ENCODE assay signal across 8 mouse cellular contexts in genomic region chr5:64503514-64503913, GRCm38 (mm10).
DNase-seq lines count a peak whose midpoint lies in the region; ATAC-seq and TF ChIP-seq lines count a peak whose summit lies in the region.

No protein-coding gene starts in this region.

- no peak for TF ChIP-seq CTCF in heart, adult 2 months (IDR thresholded peaks at IDR 0.05)

- no peaks in the 10 kb centered on the region for H3K27me3 ChIP-seq in hindbrain, embryonic 14.5 days (ENCODE audit: control insufficient read depth, insufficient read depth, low read length)
- H3K27me3 ChIP-seq in hindbrain, embryonic 13.5 days = no peaks in the 10 kb centered on the region
- no peaks in the 10 kb centered on the region for H3K27me3 ChIP-seq in heart, adult 2 months (ENCODE audit: control insufficient read depth, insufficient read depth, low read length)

- WGBS in hindbrain, embryonic 14.5 days = 28% methylated on average over 4 of the region's 4 CpGs
- WGBS in hindbrain, embryonic 13.5 days = 40% methylated on average over 4 of the region's 4 CpGs
- 30% methylated on average over 4 of the region's 4 CpGs for WGBS in heart, adult 2 months

- ATAC-seq in hindbrain, embryonic 14.5 days (ENCODE audit: low FRiP score) = no peak
- ATAC-seq in hindbrain, embryonic 13.5 days (ENCODE audit: low FRiP score) = no peak
- 0 out of 2 replicates have a peak, but pooled peaks have one; percentile 12 for ATAC-seq in megakaryocyte progenitor cell, adult 5-6 weeks (replicated peaks; ENCODE audit: poor library complexity)

- intact Hi-C loops in heart, adult 2 months (cut with DNase I) = no loop called here

- H3K4me3 ChIP-seq in hindbrain, embryonic 14.5 days (replicated peaks; ENCODE audit: low read length) = no peak overlapping the region
- no peak overlapping the region for H3K4me3 ChIP-seq in hindbrain, embryonic 13.5 days
- no peak overlapping the region for H3K4me3 ChIP-seq in heart, adult 2 months

- no peak for TF ChIP-seq POLR2A in heart, adult 2 months (IDR thresholded peaks at IDR 0.05; ENCODE audit: insufficient read depth, low read depth, low read length)

- no peak overlapping the region for H3K9ac ChIP-seq in hindbrain, embryonic 14.5 days
- H3K9ac ChIP-seq in hindbrain, embryonic 13.5 days = no peak overlapping the region
- no peak overlapping the region for H3K9ac ChIP-seq in heart, adult 2 months (ENCODE audit: low read depth, low read length)

- DNase-seq in hindbrain, embryonic 14.5 days (ENCODE audit: low spot score) = peak; percentile 58
- peak; percentile 49 for DNase-seq in urinary bladder, postnatal 25 days (ENCODE audit: low spot score)
- no peak for DNase-seq in urinary bladder, adult 2 months (ENCODE audit: low spot score)
- DNase-seq in heart, adult 2 months = peak; percentile 63 to 75
- DNase-seq in kidney, postnatal 10 days = peak; percentile 54
- DNase-seq in embryo, embryonic 10 days (ENCODE audit: low spot score) = no peak

- no peak overlapping the region for H3K27ac ChIP-seq in hindbrain, embryonic 14.5 days
- H3K27ac ChIP-seq in hindbrain, embryonic 13.5 days = no peak overlapping the region; the same call in 1 of the 2 replicates
- H3K27ac ChIP-seq in heart, adult 2 months = peak overlapping the region; percentile 3; the same call in 1 of the 2 replicates

- H3K36me3 ChIP-seq in hindbrain, embryonic 14.5 days (replicated peaks; ENCODE audit: control insufficient read depth, insufficient read depth) = no peaks in the 10 kb centered on the region
- H3K36me3 ChIP-seq in hindbrain, embryonic 13.5 days = no peaks in the 10 kb centered on the region
- no peaks in the 10 kb centered on the region for H3K36me3 ChIP-seq in heart, adult 2 months (ENCODE audit: control insufficient read depth, insufficient read depth, low read length)

- 0 out of 2 replicates have a peak, but pooled peaks cover 10% of the 10 kb centered on the region for H3K4me1 ChIP-seq in hindbrain, embryonic 14.5 days (replicated peaks; ENCODE audit: control insufficient read depth, insufficient read depth, low read length)
- peaks cover 23% of the 10 kb centered on the region for H3K4me1 ChIP-seq in hindbrain, embryonic 13.5 days (replicated peaks)
- H3K4me1 ChIP-seq in heart, adult 2 months (ENCODE audit: control insufficient read depth, insufficient read depth, low read length) = peaks cover 16% of the 10 kb centered on the region

- H3K79me2 ChIP-seq in heart, adult 2 months (replicated peaks; ENCODE audit: control insufficient read depth, insufficient read depth, low read length) = no peaks in the 10 kb centered on the region

- TF ChIP-seq EP300 in heart, adult 2 months (IDR thresholded peaks at IDR 0.05; ENCODE audit: insufficient read depth, low read depth, low read length) = no peak

- no peaks in the 10 kb centered on the region for H3K9me3 ChIP-seq in hindbrain, embryonic 14.5 days (ENCODE audit: control insufficient read depth, low read length)
- no peaks in the 10 kb centered on the region for H3K9me3 ChIP-seq in hindbrain, embryonic 13.5 days

- H3K4me2 ChIP-seq in hindbrain, embryonic 14.5 days (replicated peaks) = no peak overlapping the region
- H3K4me2 ChIP-seq in hindbrain, embryonic 13.5 days = no peak overlapping the region

Comparison
In these comparisons a context has a peak if more than half of its experiments do, and no peak if none do; other contexts are left out.
1. DNase-seq: peak in hindbrain, embryonic 14.5 days (single experiment), urinary bladder, postnatal 25 days (single experiment), heart, adult 2 months (2 of 2) and kidney, postnatal 10 days (single experiment); none in urinary bladder, adult 2 months (single experiment) and embryo, embryonic 10 days (single experiment).